Comparison of ENCODE assay signal across 8 mouse cellular contexts in genomic region chr4:155086108-155087024, GRCm38 (mm10). TPM values are rescaled to one million over a fixed set of nuclear protein-coding genes. Genes with fewer than 3 reads are reported as not detected.
DNase-seq lines count a peak whose midpoint lies in the region; ATAC-seq lines count a peak whose summit lies in the region.

TSS of gene Rer1 (minus strand) at chr4:155086382.
TSS of gene Morn1 (plus strand) at chr4:155086577.

- peaks cover 28% of the 10 kb centered on the region for H3K36me3 ChIP-seq in heart, embryonic 14.5 days (ENCODE audit: control insufficient read depth, insufficient read depth, low read length)
- H3K36me3 ChIP-seq in liver, embryonic 13.5 days = peaks cover 27% of the 10 kb centered on the region
- peaks cover 10% of the 10 kb centered on the region; the same call in 1 of the 2 replicates for H3K36me3 ChIP-seq in stomach, embryonic 16.5 days (ENCODE audit: control insufficient read depth, insufficient read depth, low read length)

- peak within 1 kb of the TSS; percentile 99 for H3K4me2 ChIP-seq in heart, embryonic 14.5 days (ENCODE audit: low read length)
- peak within 1 kb of the TSS; percentile 98 for H3K4me2 ChIP-seq in liver, embryonic 13.5 days
- H3K4me2 ChIP-seq in stomach, embryonic 16.5 days (ENCODE audit: low read depth, low read length) = peak within 1 kb of the TSS; percentile 97

- WGBS in heart, embryonic 14.5 days = under 1% methylated on average over 83 of the region's 85 CpGs
- under 1% methylated on average over 85 of the region's 85 CpGs for WGBS in liver, embryonic 13.5 days (ENCODE audit: insufficient replicate concordance)
- under 1% methylated on average over 85 of the region's 85 CpGs for WGBS in stomach, embryonic 16.5 days

- peak within 1 kb of the TSS; percentile 95 for H3K9ac ChIP-seq in heart, embryonic 14.5 days (ENCODE audit: low read length)
- peak within 1 kb of the TSS; percentile 88 for H3K9ac ChIP-seq in liver, embryonic 13.5 days
- peak within 1 kb of the TSS; percentile 91 for H3K9ac ChIP-seq in stomach, embryonic 16.5 days (ENCODE audit: low read length)

- H3K27me3 ChIP-seq in heart, embryonic 14.5 days (ENCODE audit: control insufficient read depth, insufficient read depth, low read length) = no peaks in the 10 kb centered on the region
- H3K27me3 ChIP-seq in liver, embryonic 13.5 days = no peaks in the 10 kb centered on the region
- no peaks in the 10 kb centered on the region for H3K27me3 ChIP-seq in stomach, embryonic 16.5 days (ENCODE audit: control insufficient read depth, insufficient read depth, low read length)

- H3K27ac ChIP-seq in heart, embryonic 14.5 days (replicated peaks in 1 of 2; ENCODE audit: control insufficient read depth in 1 of 2, insufficient read depth in 1 of 2, low read depth in 2 of 2, low read length in 2 of 2) = peak within 1 kb of the TSS; percentile 86 to 93
- H3K27ac ChIP-seq in liver, embryonic 13.5 days = peak within 1 kb of the TSS; percentile 91
- H3K27ac ChIP-seq in stomach, embryonic 16.5 days (ENCODE audit: low read length) = peak within 1 kb of the TSS; percentile 94

- peaks cover 6 to 24% of the 10 kb centered on the region in 2 experiments; a peak in 3 of 4 replicates for H3K4me1 ChIP-seq in heart, embryonic 14.5 days (ENCODE audit: control insufficient read depth in 2 of 2, insufficient read depth in 2 of 2, low read length in 2 of 2)
- H3K4me1 ChIP-seq in liver, embryonic 13.5 days (replicated peaks) = peaks cover 48% of the 10 kb centered on the region
- H3K4me1 ChIP-seq in stomach, embryonic 16.5 days (ENCODE audit: control insufficient read depth, insufficient read depth, low read length) = peaks cover 22% of the 10 kb centered on the region

- peak; percentile 97 for ATAC-seq in CD4-positive, CD25-positive, alpha-beta regulatory T cell, adult 4 months
- ATAC-seq in heart, embryonic 14.5 days (ENCODE audit: insufficient number of reproducible peaks, insufficient read depth, low FRiP score, low read depth) = peak; percentile 95
- peak; percentile 96 for ATAC-seq in liver, embryonic 13.5 days (ENCODE audit: low read depth)
- ATAC-seq in stomach, embryonic 16.5 days (ENCODE audit: insufficient read depth, low FRiP score) = peak; percentile 98

- DNase-seq in c-Kit-negative CD71-positive TER-119-positive erythroid progenitor cells, embryonic 14.5 days (ENCODE audit: low read depth, low spot score) = peak; percentile 98
- peak; percentile 99 for DNase-seq in fibroblast of lung, adult 2 months (ENCODE audit: low read depth)
- peak; percentile 100 for DNase-seq in kidney, postnatal 14 days
- DNase-seq in liver, embryonic 13.5 days = peak; percentile 100
- peak; percentile 100 for DNase-seq in neural tube, embryonic 10.5 days (ENCODE audit: extremely low spot score, low spot score)

- peak within 1 kb of the TSS; percentile 95 to 97 for H3K4me3 ChIP-seq in heart, embryonic 14.5 days (ENCODE audit: control insufficient read depth in 1 of 2, insufficient read depth in 1 of 2, low read depth in 1 of 2, low read length in 2 of 2)
- H3K4me3 ChIP-seq in liver, embryonic 13.5 days (replicated peaks) = peak within 1 kb of the TSS; percentile 95
- H3K4me3 ChIP-seq in stomach, embryonic 16.5 days (replicated peaks; ENCODE audit: low read length) = peak within 1 kb of the TSS; percentile 79

- H3K9me3 ChIP-seq in heart, embryonic 14.5 days (ENCODE audit: control insufficient read depth, low read length) = no peaks in the 10 kb centered on the region
- no peaks in the 10 kb centered on the region for H3K9me3 ChIP-seq in liver, embryonic 13.5 days (replicated peaks)
- H3K9me3 ChIP-seq in stomach, embryonic 16.5 days (replicated peaks; ENCODE audit: control insufficient read depth, low read length) = no peaks in the 10 kb centered on the region

RNA-seq across cellular contexts. Expression of gene Rer1, which starts in this region (rescaled TPM):
- polyA plus RNA-seq in CD4-positive, CD25-positive, alpha-beta regulatory T cell, adult 4 months (2017; shearing (Covaris generic)) = 100 to 1,000 TPM in 1 of 2 experiments, 10 to 100 TPM in 1; 84.8 to 110 TPM
- 131 and 141 TPM in 2 replicates for polyA plus RNA-seq in heart, embryonic 14.5 days (2014; fragmentation: Nextera tagmentation; extraction: Ambion mirVana)
- polyA plus RNA-seq in liver, embryonic 13.5 days (2015; fragmentation: Nextera tagmentation; extraction: Ambion mirVana) = 93.6 and 109 TPM in 2 replicates
- polyA plus RNA-seq in stomach, embryonic 16.5 days (2015; fragmentation: Nextera tagmentation; extraction: Ambion mirVana) = 171 and 183 TPM in 2 replicates

RNA-seq across cellular contexts. Expression of gene Morn1, which starts in this region (rescaled TPM):
- 1 to 10 TPM; 1.9 to 4.5 TPM for polyA plus RNA-seq in CD4-positive, CD25-positive, alpha-beta regulatory T cell, adult 4 months (2017; shearing (Covaris generic))
- polyA plus RNA-seq in heart, embryonic 14.5 days (2014; fragmentation: Nextera tagmentation; extraction: Ambion mirVana) = 2.5 and 3.0 TPM in 2 replicates
- polyA plus RNA-seq in liver, embryonic 13.5 days (2015; fragmentation: Nextera tagmentation; extraction: Ambion mirVana) = 1.7 and 1.9 TPM in 2 replicates
- 4.8 and 6.1 TPM in 2 replicates for polyA plus RNA-seq in stomach, embryonic 16.5 days (2015; fragmentation: Nextera tagmentation; extraction: Ambion mirVana)

Comparison
In these comparisons a context has a peak if more than half of its experiments do, and no peak if none do; other contexts are left out.
1. Peak in every context shown above with its lines: DNase-seq, ATAC-seq, H3K4me3 ChIP-seq and H3K27ac ChIP-seq.